In genomic region chrX:143573691-143574090, GRCm38 (mm10) we compare ENCODE assay signal across 27 mouse cellular contexts. TPM values are rescaled to one million over a fixed set of nuclear protein-coding genes. Genes with fewer than 3 reads are reported as not detected.
DNase-seq lines count a peak whose midpoint lies in the region; ATAC-seq and TF ChIP-seq lines count a peak whose summit lies in the region.
"Had no signal": no experiment of that assay in that cellular context is flagged by ENCODE, and none has a peak within 500 bp of the region (broad histone marks: within the 10 kb centered on the region; RNA-seq: fewer than 3 reads in every experiment).

No protein-coding gene starts in this region.

- no peak overlapping the region for H3ac ChIP-seq in C2C12 (ENCODE audit: control insufficient read depth, insufficient read length, low read depth)

- no peaks in the 10 kb centered on the region for H3K9me3 ChIP-seq in heart, embryonic 14.5 days (ENCODE audit: control insufficient read depth, low read length)
- H3K9me3 ChIP-seq: forebrain, embryonic 10.5 days; heart, embryonic 13.5 days; hindbrain, embryonic 12.5 days; limb, embryonic 15.5 days; liver, embryonic 15.5 days; lung, embryonic 15.5 days; midbrain, embryonic 12.5 days; stomach, embryonic 15.5 days had no signal

- H3K9ac ChIP-seq in heart, embryonic 14.5 days (ENCODE audit: low read length), result no peak overlapping the region
- H3K9ac ChIP-seq: heart, embryonic 13.5 days; hindbrain, embryonic 12.5 days; limb, embryonic 15.5 days; liver, embryonic 15.5 days; lung, embryonic 15.5 days; midbrain, embryonic 12.5 days; stomach, embryonic 15.5 days had no signal

- intact Hi-C loops in left cerebral cortex, postnatal 4 days (cut with DNase I), result no loop called here

- WGBS in heart, embryonic 14.5 days, result 34% methylated on average over 2 of the region's 2 CpGs

- H3K27ac ChIP-seq in heart, embryonic 14.5 days (replicated peaks in 1 of 2; ENCODE audit: control insufficient read depth in 1 of 2, insufficient read depth in 1 of 2, low read depth in 2 of 2, low read length in 2 of 2), result no peak overlapping the region
- H3K27ac ChIP-seq: forebrain, embryonic 10.5 days; heart, embryonic 13.5 days; hindbrain, embryonic 12.5 days; left cerebral cortex, adult 2 months; limb, embryonic 15.5 days; liver, embryonic 15.5 days; lung, embryonic 15.5 days; midbrain, embryonic 12.5 days; stomach, embryonic 15.5 days had no signal

- no peaks in the 10 kb centered on the region for H3K79me2 ChIP-seq in C2C12 (ENCODE audit: control insufficient read depth, insufficient read depth)

- no peak for TF ChIP-seq CTCF in C2C12 (IDR thresholded peaks at IDR 0.05; ENCODE audit: control insufficient read depth, insufficient read depth, insufficient read length)
- TF ChIP-seq CTCF in brain, embryonic 14.5 days (IDR thresholded peaks at IDR 0.05; ENCODE audit: borderline replicate concordance, extremely low read depth, insufficient read depth, insufficient read length), result no peak

- no peaks in the 10 kb centered on the region for H3K27me3 ChIP-seq in heart, embryonic 14.5 days (ENCODE audit: control insufficient read depth, insufficient read depth, low read length)
- no peaks in the 10 kb centered on the region for H3K27me3 ChIP-seq in C2C12 (ENCODE audit: control insufficient read depth, insufficient read depth, insufficient read length)
- H3K27me3 ChIP-seq: heart, embryonic 13.5 days; limb, embryonic 15.5 days; liver, embryonic 15.5 days; lung, embryonic 15.5 days; stomach, embryonic 15.5 days had no signal

- ATAC-seq in heart, embryonic 14.5 days (ENCODE audit: insufficient number of reproducible peaks, insufficient read depth, low FRiP score, low read depth), result peak; percentile 47
- ATAC-seq: forebrain, embryonic 16.5 days; inflammation-experienced regulatory T-cells, adult 6 months had no signal

- no peaks in the 10 kb centered on the region for H3K4me1 ChIP-seq in heart, embryonic 14.5 days (ENCODE audit: control insufficient read depth in 2 of 2, insufficient read depth in 2 of 2, low read length in 2 of 2)
- H3K4me1 ChIP-seq: forebrain, embryonic 10.5 days; heart, embryonic 13.5 days; hindbrain, embryonic 12.5 days; limb, embryonic 15.5 days; liver, embryonic 15.5 days; lung, embryonic 15.5 days; midbrain, embryonic 12.5 days; stomach, embryonic 15.5 days had no signal

- H3K36me3 ChIP-seq in heart, embryonic 14.5 days (ENCODE audit: control insufficient read depth, insufficient read depth, low read length), result no peaks in the 10 kb centered on the region
- H3K36me3 ChIP-seq in C2C12 (ENCODE audit: control insufficient read depth, insufficient read depth), result no peaks in the 10 kb centered on the region
- H3K36me3 ChIP-seq: forebrain, embryonic 10.5 days; heart, embryonic 13.5 days; hindbrain, embryonic 12.5 days; limb, embryonic 15.5 days; liver, embryonic 15.5 days; lung, embryonic 15.5 days; midbrain, embryonic 12.5 days; stomach, embryonic 15.5 days had no signal

- DNase-seq in heart, adult 11 months, result no peak
- DNase-seq in left cerebral cortex, postnatal 4 days, result peak; percentile 0
- no peak for DNase-seq in left cerebral cortex, adult 11 months (ENCODE audit: low spot score)
- peak; percentile 7 for DNase-seq in brain, embryonic 14.5 days (ENCODE audit: low read depth)
- no peak for DNase-seq in urinary bladder, postnatal 10 days (ENCODE audit: low spot score)
- no peak for DNase-seq in lung, postnatal 36 days
- DNase-seq: cerebellum, adult 9-10 months; gastrocnemius, postnatal 10 days; kidney, adult 18-20 months; layer of hippocampus, adult 9-11 months; lung, postnatal 4 days; thymus, adult 18-20 months; thymus, postnatal 36 days had no signal

- no peak overlapping the region for H3K4me3 ChIP-seq in heart, embryonic 14.5 days (ENCODE audit: control insufficient read depth in 1 of 2, insufficient read depth in 1 of 2, low read depth in 1 of 2, low read length in 2 of 2)
- H3K4me3 ChIP-seq in C2C12 (ENCODE audit: insufficient read depth, poor library complexity, severe bottlenecking), result no peak overlapping the region
- H3K4me3 ChIP-seq: forebrain, embryonic 10.5 days; heart, embryonic 13.5 days; hindbrain, embryonic 12.5 days; left cerebral cortex, adult 2 months; limb, embryonic 15.5 days; liver, embryonic 15.5 days; lung, embryonic 15.5 days; midbrain, embryonic 12.5 days; stomach, embryonic 15.5 days had no signal

- H3K79me3 ChIP-seq in C2C12 (ENCODE audit: low read depth), result no peaks in the 10 kb centered on the region

- no peak overlapping the region for H3K4me2 ChIP-seq in heart, embryonic 14.5 days (ENCODE audit: low read length)
- H3K4me2 ChIP-seq: heart, embryonic 13.5 days; hindbrain, embryonic 12.5 days; limb, embryonic 15.5 days; liver, embryonic 15.5 days; lung, embryonic 15.5 days; midbrain, embryonic 12.5 days; stomach, embryonic 15.5 days had no signal

- TF ChIP-seq POLR2A in brain, embryonic 14.5 days (IDR thresholded peaks at IDR 0.05; ENCODE audit: borderline replicate concordance, extremely low read depth, insufficient read depth, insufficient read length, poor library complexity, severe bottlenecking), result no peak

TF ChIP-seq in C2C12, 6 proteins besides CTCF, POLR2A, EP300 and RAD21:
- TF ChIP-seq USF1 (IDR thresholded peaks at IDR 0.05; ENCODE audit: low read depth) (peak; percentile 44), CEBPB (IDR thresholded peaks at IDR 0.05; ENCODE audit: low read depth) (no peak)
TF ChIP-seq in C2C12: peak in this region for 1.

RNA-seq across cellular contexts. Expression of gene Pak3, which starts 55.3 kb away (rescaled TPM):
- polyA plus RNA-seq in heart, embryonic 14.5 days (2014; fragmentation: Nextera tagmentation; extraction: Ambion mirVana), result 8.2 and 10.4 TPM in 2 replicates
- total RNA-seq in left cerebral cortex, postnatal 4 days (2021), result 100 to 1,000 TPM; 192 to 208 TPM
- 1.0 TPM for polyA plus RNA-seq in C2C12 (2012; fragmentation: generic; extraction: Trizol)
- 24.8 and 41.7 TPM in 2 replicates for polyA plus RNA-seq in brain, embryonic 14.5 days (2012; rRNA removed)
- total RNA-seq: granulocyte monocyte progenitor cell, adult 5-6 weeks had no signal

Comparison
In these comparisons a context has a peak if more than half of its experiments do, and no peak if none do; other contexts are left out.
1. DNase-seq: peak in left cerebral cortex, postnatal 4 days (single experiment) and brain, embryonic 14.5 days (single experiment); none in heart, adult 11 months (single experiment), left cerebral cortex, adult 11 months (single experiment), urinary bladder, postnatal 10 days (single experiment) and lung, postnatal 36 days (single experiment).